Mouse (Mus musculus): ENCODE measurements around the gene Bag3.

The Bag3 gene

GRCm38 (mm10) chr7:128523349-128523961 lies at the start of gene Bag3:
TSS of gene Bag3 (plus strand) at chr7:128523616.
- peak; percentile 97 for DNase-seq (ENCODE audit: low read depth, low spot score)

- peak; percentile 78 for DNase-seq (ENCODE audit: low read depth, low spot score)
These were observed 49.1 kb upstream of the Bag3 start for GRCm38 (mm10) chr7:128474322-128474721.

DNA sequence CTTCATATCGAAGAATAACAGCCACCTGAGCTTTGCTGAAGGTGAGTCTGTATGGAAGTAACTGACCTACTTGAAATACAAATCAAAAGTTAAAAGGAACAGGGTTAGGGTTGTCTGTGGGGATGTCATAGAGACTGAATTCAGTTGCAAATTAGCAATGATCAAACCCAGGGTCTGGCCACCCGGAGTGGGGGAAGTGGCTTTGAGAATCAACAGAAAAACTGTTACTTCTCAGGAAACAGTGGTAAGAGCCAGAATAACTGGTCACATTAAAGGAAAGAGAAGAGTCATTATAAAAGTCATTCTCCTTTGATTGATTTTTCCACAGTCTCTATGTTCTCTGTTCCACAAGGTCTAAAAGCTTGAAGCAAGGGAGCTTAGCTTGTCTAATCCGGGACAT lies 34.4 kb upstream of the Bag3 start:
- DNase-seq (ENCODE audit: low read depth, low spot score): peak; percentile 72

DNA sequence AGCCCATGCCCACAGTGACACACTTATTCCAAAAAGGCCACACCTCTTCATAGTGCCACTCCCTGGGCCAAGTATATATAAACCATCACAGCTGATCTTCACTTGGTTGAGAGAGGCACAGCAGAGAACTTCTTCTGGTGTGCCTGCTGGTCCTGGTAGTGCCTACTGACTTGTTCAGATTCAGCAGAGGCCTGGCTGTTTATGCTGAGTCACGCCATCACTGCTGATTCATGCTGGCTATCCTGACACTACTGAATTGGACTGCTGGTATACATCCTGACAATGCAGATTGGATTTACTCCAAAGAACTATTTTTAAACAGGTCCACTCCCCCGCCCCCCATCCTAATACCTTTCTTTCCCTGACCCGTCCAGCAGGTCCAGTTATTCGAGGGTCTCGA lies 28.9 kb upstream of the Bag3 start:
- DNase-seq (ENCODE audit: low read depth, low spot score): no peak

DNA sequence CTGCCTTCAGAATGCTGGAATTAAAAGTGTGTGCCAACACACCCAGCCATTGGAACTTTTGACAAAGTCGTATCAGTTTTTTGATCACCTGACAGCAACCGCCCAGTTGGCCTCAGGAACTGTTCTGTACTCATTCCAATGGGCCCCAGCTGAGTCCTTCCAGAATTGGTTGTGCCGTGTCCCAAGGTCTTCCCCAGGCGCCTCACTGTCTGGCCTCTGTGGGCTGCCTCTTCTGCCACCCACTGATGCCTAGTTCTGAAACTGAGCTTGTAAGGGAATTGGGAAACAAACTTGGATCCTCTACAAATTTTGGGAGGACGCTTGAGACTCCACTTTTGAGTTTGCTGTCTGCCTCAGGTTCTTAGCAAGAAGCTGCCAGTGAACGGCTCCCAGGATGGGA lies 23.6 kb upstream of the Bag3 start:
- no peak for DNase-seq (ENCODE audit: low read depth, low spot score)

DNA sequence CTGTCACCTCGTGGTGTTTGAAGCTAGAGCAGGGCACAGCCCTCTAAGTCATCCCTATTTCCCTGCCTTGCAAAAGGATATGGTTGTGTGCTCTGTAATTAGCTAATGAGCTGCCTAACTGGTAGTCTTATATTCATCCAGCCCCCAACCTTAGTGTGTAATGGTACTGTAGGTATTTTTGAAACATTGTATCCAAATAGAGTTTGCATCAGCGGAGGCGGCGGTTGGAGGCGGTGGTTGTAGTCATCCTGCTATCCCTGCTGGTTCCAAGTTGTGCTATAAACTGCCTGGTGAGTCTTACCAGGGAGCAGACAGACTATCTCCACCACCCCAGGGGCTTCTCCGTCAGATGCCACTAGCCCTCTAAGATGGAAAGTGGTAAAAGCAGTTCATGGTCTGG lies 19.3 kb upstream of the Bag3 start:
- DNase-seq (ENCODE audit: low read depth, low spot score): no peak

DNA sequence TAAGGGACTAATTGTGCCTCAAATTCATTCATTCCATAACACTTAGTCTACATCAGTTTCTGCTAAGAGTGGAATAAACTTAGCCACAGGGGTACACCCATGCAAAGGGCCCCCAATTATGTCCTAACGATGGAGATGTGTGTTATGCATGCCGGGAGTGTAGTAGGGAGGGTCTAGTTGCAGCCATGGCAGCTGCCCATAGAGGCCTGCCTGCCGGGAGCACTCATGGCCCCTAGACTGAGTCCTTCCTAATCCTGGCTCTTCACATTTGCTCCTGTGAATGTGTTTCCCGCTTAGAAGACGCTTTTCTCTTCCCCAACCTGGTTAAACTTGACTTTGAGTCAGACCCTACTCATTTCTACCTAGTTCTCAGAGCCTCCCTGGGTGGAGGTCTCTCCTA lies 11.5 kb upstream of the Bag3 start:
- no peak for DNase-seq (ENCODE audit: low read depth, low spot score)

DNA sequence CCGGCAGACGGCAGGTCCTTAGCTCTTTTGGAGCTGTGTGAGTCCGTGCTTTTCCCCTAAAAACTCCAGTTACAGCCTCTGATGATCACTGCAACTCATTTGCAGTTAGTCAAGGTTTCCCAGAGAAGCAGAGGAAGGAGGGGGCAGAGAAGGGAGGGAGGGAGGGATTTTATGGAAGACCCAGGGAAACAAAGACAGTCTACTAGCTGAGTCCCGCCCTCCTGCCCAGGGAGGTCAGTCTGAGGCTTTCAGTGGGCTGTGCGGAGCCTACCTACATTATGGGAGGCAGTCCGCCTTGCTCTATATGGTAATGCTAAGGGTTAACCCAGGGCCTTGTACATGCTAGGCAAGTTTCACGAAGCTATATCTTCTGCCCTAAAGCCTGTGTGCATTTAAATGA lies 9.9 kb upstream of the Bag3 start:
- no peak for DNase-seq (ENCODE audit: low read depth, low spot score)

DNA sequence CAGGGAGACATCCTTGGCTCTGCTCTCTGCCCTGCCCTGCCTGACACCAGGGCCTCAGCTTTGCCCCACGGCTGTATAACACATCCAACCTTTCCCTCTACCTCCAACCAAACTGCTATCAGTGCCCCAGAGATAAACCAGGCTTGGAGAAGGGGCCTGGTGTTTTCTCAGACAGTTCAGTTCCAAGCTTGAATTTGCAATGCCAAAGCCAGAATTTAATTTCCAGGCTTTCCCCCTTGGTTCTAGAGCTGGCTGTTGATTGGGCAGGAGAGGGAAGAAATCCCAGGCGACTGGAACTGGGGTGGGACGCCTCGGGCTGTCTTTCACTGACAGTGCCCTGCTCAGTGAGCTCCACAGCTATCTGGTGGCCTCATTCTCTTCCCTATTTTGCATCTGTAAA lies 9.1 kb upstream of the Bag3 start:
- DNase-seq (ENCODE audit: low read depth, low spot score): no peak

DNA sequence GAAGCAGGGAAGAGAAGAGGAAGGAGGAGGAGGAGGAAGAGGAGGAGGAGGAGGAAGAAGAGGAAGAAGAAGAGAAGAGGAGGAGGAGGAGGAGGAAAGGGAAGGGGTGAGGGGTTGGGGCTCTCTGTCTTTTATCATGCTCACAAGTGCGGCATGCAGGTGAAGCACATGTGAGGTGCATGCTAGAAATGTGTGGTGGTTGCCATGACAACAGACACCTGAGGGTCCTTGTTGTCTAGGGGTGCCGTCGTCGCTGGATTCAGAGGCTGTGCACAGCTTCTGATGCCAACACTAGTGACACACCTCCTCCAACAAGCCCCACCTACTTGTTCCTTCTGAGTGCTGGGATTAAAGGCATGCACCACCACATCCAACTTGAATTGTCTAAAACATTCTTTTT lies 7.1 kb upstream of the Bag3 start:
- no peak for DNase-seq (ENCODE audit: low read depth, low spot score)

DNA sequence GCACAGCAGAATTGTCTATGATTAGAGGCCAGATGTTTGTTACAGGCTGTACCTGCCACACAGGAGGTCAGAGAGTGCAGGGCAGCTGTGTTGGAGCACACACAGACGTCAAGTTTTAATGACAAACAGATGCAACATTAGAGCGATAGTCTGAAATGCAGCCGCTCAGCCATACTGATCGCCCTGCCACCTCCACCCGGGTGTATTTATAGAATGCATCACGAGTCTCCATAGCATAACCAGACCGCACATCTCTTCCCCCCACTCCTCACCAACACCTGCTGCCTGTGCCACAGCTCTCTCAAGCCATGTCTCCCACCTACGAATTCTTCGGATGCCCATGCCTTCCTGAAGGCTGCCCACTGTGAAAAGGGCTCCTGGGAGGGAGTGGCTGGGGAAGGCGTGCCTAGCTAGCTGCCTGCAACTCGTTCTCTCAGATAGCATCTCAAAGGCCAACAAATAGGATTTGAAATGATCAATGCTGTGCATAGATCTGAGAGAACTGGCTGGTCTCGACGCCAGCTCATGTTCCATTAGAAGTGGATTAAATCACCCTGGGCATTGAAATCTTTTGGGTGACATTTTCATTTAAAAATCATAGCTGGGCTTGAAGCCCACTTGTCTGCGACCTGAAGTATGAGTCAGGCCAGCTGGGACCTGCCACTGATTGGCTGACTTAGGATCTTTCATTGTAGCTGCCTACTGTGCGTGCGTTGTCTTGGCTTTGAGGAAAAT lies 3.9 kb upstream of the Bag3 start:
- DNase-seq (ENCODE audit: low read depth, low spot score): peak; percentile 46

DNA sequence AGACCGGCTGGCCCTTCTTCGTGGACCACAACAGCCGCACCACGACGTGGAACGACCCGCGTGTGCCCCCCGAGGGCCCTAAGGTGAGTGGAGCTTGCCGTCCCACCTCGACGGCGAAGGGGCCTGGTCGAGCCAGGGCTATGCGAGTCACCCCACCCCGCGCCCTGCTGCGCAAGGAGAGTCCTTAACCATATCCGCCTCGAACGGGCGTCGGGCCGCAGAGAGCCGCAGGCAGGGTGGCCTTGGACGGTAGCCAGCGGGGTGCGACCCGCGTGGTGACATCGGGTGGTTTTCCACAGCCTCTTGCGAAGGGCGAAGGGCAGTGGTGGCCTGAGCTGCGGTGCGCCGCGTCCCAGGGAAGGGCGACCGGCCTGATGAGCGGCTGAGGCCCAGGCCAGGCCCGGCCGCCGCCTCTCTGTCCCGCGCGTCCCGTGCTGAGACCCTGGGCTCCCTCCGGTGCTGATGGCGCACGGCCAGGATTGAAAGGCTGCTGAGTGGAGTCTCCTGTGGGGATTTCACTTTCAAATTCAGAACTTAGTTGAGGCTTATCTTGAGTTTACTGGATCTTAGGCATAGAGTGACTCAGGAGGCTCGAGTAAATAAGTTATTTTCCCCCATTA lies 656 bp downstream of the Bag3 start:
- peak; percentile 86 for DNase-seq (ENCODE audit: low read depth, low spot score)

DNA sequence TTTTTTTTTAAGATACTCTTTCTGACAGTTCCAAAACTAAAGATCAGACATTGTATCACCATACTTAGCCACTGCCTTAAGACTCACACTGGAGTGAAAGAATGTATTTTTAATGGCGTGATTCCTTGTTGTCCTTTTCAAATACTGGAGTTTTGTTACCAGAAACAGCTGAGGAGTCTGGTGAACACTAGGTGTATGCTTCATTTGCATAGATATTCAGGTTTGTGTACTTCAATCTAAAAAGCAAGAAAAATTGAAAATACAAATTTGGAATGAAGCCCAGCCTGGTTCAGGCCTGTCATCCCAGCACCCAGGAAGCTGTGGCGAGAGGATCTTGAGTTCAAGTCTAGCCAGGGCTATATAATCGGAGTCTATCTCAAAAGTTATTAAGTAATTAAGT lies 1.2 kb downstream of the Bag3 start:
- DNase-seq (ENCODE audit: low read depth, low spot score): no peak

DNA sequence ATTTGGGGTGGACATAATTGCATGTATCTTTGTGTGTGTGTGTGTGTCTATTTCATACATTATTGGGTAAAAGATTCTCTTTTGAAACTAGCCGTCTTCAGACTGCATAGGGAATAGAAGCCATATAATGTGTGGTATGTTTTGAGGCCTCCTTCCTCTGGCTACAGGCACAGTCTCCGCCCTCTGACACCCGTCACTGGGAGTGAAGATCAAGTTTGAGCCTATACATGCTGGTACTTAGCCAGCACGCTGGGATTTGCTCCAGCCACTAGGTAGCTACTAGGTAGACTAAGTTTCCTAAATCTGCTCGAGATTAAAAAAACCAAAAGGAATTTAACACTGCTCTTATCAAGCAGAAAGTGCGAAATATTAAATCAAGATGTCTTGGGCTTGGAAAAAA lies 3.2 kb downstream of the Bag3 start:
- no peak for DNase-seq (ENCODE audit: low read depth, low spot score)

GRCm38 (mm10) chr7:128528596-128528995 lies 5.2 kb downstream of the Bag3 start:
- no peak for DNase-seq (ENCODE audit: low read depth, low spot score)

DNA sequence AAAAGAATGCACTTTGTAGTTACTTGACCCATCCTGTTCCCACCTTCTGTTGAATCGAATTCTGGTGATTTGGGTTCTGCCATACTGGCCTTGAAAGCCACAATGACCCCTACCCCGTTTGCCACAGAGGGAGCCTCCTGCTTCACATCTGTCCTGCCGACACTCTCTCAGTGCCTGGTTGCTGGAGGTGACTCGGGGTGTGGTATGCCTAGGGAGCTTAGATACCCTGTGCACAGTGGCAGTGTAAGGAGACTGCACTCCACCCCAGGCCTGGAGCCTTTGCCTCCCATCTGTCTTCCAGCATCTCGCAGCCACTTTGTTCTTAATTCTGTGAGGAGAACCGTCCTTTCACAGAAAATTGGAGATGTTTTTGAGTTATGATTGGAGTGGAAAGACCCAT lies 5.7 kb downstream of the Bag3 start:
- DNase-seq (ENCODE audit: low read depth, low spot score): no peak

DNA sequence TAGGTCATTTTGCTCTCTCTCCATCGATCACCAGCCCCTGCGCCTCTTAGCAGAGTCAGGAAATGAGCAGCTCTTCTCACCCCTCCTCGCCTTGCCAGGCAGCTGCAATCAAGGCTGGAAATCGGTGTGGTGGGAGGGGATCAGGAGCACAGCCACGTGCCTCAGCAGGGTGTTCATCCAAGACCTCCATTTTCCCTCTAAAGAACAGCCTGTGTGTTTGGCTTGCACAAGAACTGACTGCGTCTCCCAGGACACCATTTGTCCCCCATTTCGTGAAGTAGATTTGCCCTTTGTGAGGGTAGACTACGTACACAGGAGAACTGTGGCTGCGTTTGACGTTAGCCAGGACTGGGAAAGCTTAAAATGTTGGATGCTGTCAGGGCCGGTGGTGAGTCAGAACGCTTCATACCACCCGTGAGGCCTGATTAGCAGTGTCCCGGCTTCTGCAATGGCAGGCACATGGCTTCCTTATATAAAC lies 6.2 kb downstream of the Bag3 start:
- DNase-seq (ENCODE audit: low read depth, low spot score): peak; percentile 70

DNA sequence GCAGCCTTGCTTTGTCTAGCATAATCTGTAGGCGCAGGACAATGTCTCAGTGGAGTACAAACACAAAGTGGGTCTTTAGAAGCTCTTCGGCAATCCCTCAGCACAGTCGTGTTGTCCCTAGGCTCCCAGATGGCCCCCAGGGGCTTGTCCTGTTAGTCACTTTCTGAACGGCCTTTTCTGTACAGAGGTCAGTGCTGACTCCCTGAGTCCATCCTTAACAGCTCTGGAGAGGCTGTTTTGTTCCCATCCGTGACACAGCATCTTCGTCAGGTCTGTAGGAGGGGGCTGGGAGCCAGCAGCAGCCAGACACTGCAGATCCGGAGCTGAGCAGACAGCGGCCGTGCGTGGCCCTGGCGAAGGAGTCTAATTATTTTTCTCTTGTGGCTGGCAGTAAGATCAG lies 7.6 kb downstream of the Bag3 start:
- DNase-seq (ENCODE audit: low read depth, low spot score): no peak

- DNase-seq (ENCODE audit: low read depth, low spot score): no peak
These were observed 8.5 kb downstream of the Bag3 start for GRCm38 (mm10) chr7:128531929-128532328.

DNA sequence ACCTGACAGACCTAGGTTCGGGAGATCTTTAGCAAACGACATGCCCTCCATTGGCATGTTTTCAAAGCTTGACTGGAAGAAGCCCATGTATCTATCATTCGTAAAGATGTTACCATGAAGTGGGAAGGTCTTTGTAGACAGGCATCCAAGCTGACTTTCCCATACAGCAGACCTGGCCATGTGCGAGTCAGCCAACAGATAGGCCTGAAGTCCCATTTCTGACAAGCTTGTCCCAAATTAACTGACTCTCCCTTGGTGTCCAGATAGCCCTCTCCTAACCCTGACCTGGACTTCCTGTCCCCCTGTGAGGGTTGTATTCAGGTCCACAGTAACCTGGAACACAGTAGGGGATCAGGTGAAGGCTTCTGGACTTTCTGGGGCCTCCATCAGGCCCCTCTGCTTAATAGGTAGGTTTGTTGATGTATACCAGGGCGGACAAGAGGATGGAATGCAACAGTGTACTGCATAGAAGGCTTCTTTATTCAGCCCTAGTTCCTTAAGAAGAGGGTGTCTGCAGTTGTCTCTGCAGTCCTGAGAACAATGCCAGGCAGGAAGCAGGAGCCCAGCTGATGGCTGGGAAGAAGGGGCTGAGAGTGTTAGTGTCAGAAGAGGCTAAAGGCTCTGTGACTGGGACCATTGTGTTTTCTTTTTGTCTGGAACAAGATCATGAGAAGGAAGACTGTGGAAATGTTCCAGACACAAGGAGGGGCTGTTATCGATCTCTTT lies 9.2 kb downstream of the Bag3 start:
- peak; percentile 43 for DNase-seq (ENCODE audit: low read depth, low spot score)

DNA sequence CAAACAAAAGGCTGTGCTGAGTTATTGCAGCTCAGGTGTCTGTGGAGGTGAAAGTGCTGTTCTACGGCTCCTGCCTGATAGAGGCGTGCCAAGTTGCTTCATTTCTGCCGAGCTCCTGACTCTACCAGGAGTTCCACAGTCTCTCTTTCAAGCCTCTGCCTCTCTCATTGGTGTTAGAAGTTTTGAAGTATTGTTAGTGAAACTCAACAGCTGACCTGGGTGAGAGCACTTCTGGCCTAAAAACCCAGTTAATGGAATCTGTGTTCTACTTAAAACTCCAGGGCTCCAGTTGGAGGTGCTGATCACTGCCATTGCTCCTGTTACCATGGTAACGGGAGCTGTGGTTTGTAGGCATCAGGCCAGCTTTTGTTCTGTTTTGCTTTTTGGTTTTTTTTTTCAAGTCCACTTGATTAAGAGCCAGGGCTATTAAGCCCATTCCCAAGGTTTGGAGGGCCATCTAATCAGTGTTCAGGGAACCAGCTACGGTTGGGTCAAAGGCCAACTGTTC lies 11.6 kb downstream of the Bag3 start:
- DNase-seq (ENCODE audit: low read depth, low spot score): peak; percentile 60

DNA sequence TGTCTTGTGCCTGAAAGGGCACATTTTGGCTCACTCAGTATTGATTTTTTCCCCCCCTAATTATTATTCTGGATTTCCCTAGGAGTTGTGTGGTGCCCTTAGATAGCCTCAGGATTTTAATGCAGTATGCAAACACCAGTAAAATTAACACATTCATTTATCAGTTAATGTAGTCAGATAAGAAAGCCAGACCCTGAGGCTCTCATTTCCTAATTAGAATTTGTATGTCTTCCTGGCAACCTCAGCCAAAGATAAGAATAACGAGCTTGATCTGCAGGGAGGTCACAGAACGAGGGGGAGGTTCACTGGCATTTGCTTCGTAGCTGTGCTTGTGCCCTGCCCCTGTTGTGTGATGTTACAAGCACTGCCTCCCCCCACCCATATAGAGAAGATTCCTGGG lies 12.7 kb downstream of the Bag3 start:
- DNase-seq (ENCODE audit: low read depth, low spot score): no peak

All from ZHBTc4 (cell line).